Mouse (Mus musculus) small intestine, adult 2 months (tissue): Measurements from ENCODE around the gene Cuedc1.

Experiments
- CTCF ChIP-seq: fragments of 200-500 bp; IDR thresholded peaks from 2 replicates; pipeline ENCODE4 v1.5.1; 2012; ENCODE audit warnings: low read depth, mild to moderate bottlenecking, control low read depth, inconsistent platforms, low read length, moderate library complexity, mixed read lengths; ENCODE audit not compliant: insufficient replicate concordance, insufficient read length; ENCODE audit errors: extremely low read depth
- POLR2A ChIP-seq: fragments of 200-500 bp; IDR thresholded peaks from 2 replicates; pipeline ENCODE4 v1.6.1; 2012; ENCODE audit warnings: low read depth, mild to moderate bottlenecking, control low read depth, inconsistent platforms, low read length, moderate library complexity

DNA sequence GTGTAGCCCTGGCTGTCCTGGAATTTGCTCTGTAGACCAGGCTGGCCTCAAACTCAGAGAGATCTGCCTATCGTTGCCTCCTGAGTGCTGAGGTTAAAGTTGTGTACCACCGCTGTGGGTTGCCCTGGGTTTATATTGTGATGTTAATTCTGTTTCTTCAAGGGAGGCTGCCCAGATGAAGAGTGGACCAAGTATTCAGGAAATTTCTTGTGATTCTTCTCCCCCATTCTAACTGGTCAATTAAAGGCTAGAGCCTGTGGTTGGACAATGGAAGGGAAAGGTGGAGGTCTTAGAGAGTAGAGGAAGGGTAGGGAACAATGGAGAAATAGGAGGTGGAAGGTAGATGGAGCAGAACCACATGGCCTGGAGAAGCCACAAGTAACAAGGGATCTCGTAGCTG lies 72.7 kb downstream of the Cuedc1 start:
- TF ChIP-seq POLR2A, result no peak
- no peak for TF ChIP-seq CTCF
